Mouse (Mus musculus): ENCODE measurements around the gene Ptbp3. TPM values are rescaled to one million over a fixed set of nuclear protein-coding genes. Genes with fewer than 3 reads are reported as not detected.

Ptbp3 gene
- polyA plus RNA-seq, 1 experiment from 2014 or later = 36.3 TPM

GRCm38 (mm10) chr4:59437990-59438854, 110.9 kb downstream of the Ptbp3 start, which contains the start of gene Susd1:
Susd1 (minus strand) TSS chr4:59438633.
- 0 out of 2 replicates have a peak, but pooled peaks cover 4% of the 10 kb centered on the region for H3K36me3 ChIP-seq (replicated peaks; ENCODE audit: insufficient read depth, low read length)
- peak within 1 kb of the TSS; percentile 97 for H3K27ac ChIP-seq (ENCODE audit: low read depth)
- DNase-seq (peak; percentile 84), ATAC-seq (peak; percentile 67)
- no peak for TF ChIP-seq CTCF (IDR thresholded peaks at IDR 0.05; ENCODE audit: low read depth)
- no peak for TF ChIP-seq EP300 (IDR thresholded peaks at IDR 0.05; ENCODE audit: low read depth)
- H3K9ac ChIP-seq (replicated peaks) = peak within 1 kb of the TSS; percentile 87
- H3K4me3 ChIP-seq (ENCODE audit: low read depth, low read length) = peak within 1 kb of the TSS; percentile 68
- H3K4me1 ChIP-seq (ENCODE audit: insufficient read depth) = peaks cover 62% of the 10 kb centered on the region
- no peaks in the 10 kb centered on the region for H3K9me3 ChIP-seq (ENCODE audit: low read length)
- H3K4me2 ChIP-seq (ENCODE audit: low read depth, low read length) = peak within 1 kb of the TSS; percentile 95
- H3K27me3 ChIP-seq (ENCODE audit: insufficient read depth, low read length) = no peaks in the 10 kb centered on the region
- 1% methylated on average over 68 of the region's 75 CpGs for WGBS (ENCODE audit: insufficient replicate concordance)

- peak; percentile 23 for DNase-seq
- no peak for ATAC-seq
- Histone ChIP-seq H3K9ac (replicated peaks) (no peak overlapping the region), H3K9me3 (ENCODE audit: low read length) (no peaks in the 10 kb centered on the region), H3K27ac (ENCODE audit: low read depth) (peak overlapping the region; percentile 58; the same call in 1 of the 2 replicates), H3K4me1 (ENCODE audit: insufficient read depth) (peaks cover 57% of the 10 kb centered on the region), H3K4me3 (ENCODE audit: low read depth, low read length) (no peak overlapping the region), H3K27me3 (ENCODE audit: insufficient read depth, low read length) (no peaks in the 10 kb centered on the region), H3K4me2 (ENCODE audit: low read depth, low read length) (no peak overlapping the region), H3K36me3 (replicated peaks; ENCODE audit: insufficient read depth, low read length) (0 out of 2 replicates have a peak, but pooled peaks cover 4% of the 10 kb centered on the region)
- TF ChIP-seq EP300 (IDR thresholded peaks at IDR 0.05; ENCODE audit: low read depth) (no peak), CTCF (IDR thresholded peaks at IDR 0.05; ENCODE audit: low read depth) (no peak)
- 49% methylated on average over 4 of the region's 4 CpGs for WGBS (ENCODE audit: insufficient replicate concordance)
Observed at GRCm38 (mm10) chr4:59435951-59436350, 113.2 kb downstream of the Ptbp3 start.

GRCm38 (mm10) chr4:59434039-59434438, 115.1 kb downstream of the Ptbp3 start:
- H3K36me3 ChIP-seq (replicated peaks; ENCODE audit: insufficient read depth, low read length) = 0 out of 2 replicates have a peak, but pooled peaks cover 4% of the 10 kb centered on the region
- DNase-seq = no peak
- H3K27ac ChIP-seq (ENCODE audit: low read depth) = no peak overlapping the region
- 52% methylated on average over 3 of the region's 3 CpGs for WGBS (ENCODE audit: insufficient replicate concordance)
- H3K4me3 ChIP-seq (ENCODE audit: low read depth, low read length) = no peak overlapping the region
- no peak for ATAC-seq
- H3K27me3 ChIP-seq (ENCODE audit: insufficient read depth, low read length) = no peaks in the 10 kb centered on the region
- no peaks in the 10 kb centered on the region for H3K9me3 ChIP-seq (ENCODE audit: low read length)
- TF ChIP-seq CTCF (IDR thresholded peaks at IDR 0.05; ENCODE audit: low read depth) (no peak), EP300 (IDR thresholded peaks at IDR 0.05; ENCODE audit: low read depth) (no peak)
- H3K4me1 ChIP-seq (ENCODE audit: insufficient read depth) = peaks cover 44% of the 10 kb centered on the region
- no peak overlapping the region for H3K9ac ChIP-seq (replicated peaks)
- H3K4me2 ChIP-seq (ENCODE audit: low read depth, low read length) = no peak overlapping the region

- H3K9ac ChIP-seq (replicated peaks) = no peak overlapping the region
- TF ChIP-seq CTCF (IDR thresholded peaks at IDR 0.05; ENCODE audit: low read depth) (no peak), EP300 (IDR thresholded peaks at IDR 0.05; ENCODE audit: low read depth) (no peak)
- 52% methylated on average over 6 of the region's 6 CpGs for WGBS (ENCODE audit: insufficient replicate concordance)
- H3K9me3 ChIP-seq (ENCODE audit: low read length) = no peaks in the 10 kb centered on the region
- H3K27ac ChIP-seq (ENCODE audit: low read depth) = no peak overlapping the region
- DNase-seq (no peak), ATAC-seq (no peak)
- H3K4me2 ChIP-seq (ENCODE audit: low read depth, low read length) = no peak overlapping the region
- peaks cover 18% of the 10 kb centered on the region for H3K4me1 ChIP-seq (ENCODE audit: insufficient read depth)
- no peaks in the 10 kb centered on the region for H3K27me3 ChIP-seq (ENCODE audit: insufficient read depth, low read length)
- 0 out of 2 replicates have a peak, but pooled peaks cover 5% of the 10 kb centered on the region for H3K36me3 ChIP-seq (replicated peaks; ENCODE audit: insufficient read depth, low read length)
- no peak overlapping the region for H3K4me3 ChIP-seq (ENCODE audit: low read depth, low read length)
Observed at GRCm38 (mm10) chr4:59429128-59429527, 120.0 kb downstream of the Ptbp3 start.

- Histone ChIP-seq H3K4me1 (ENCODE audit: insufficient read depth) (peaks cover 11% of the 10 kb centered on the region), H3K27me3 (ENCODE audit: insufficient read depth, low read length) (no peaks in the 10 kb centered on the region), H3K36me3 (replicated peaks; ENCODE audit: insufficient read depth, low read length) (peaks cover 9% of the 10 kb centered on the region; the same call in 1 of the 2 replicates), H3K4me3 (ENCODE audit: low read depth, low read length) (no peak overlapping the region), H3K4me2 (ENCODE audit: low read depth, low read length) (no peak overlapping the region), H3K9me3 (ENCODE audit: low read length) (no peaks in the 10 kb centered on the region), H3K27ac (ENCODE audit: low read depth) (no peak overlapping the region), H3K9ac (replicated peaks) (no peak overlapping the region)
- ATAC-seq (no peak), DNase-seq (no peak)
- no peak for TF ChIP-seq EP300 (IDR thresholded peaks at IDR 0.05; ENCODE audit: low read depth)
- TF ChIP-seq CTCF (IDR thresholded peaks at IDR 0.05; ENCODE audit: low read depth) = no peak
- 77% methylated on average over 5 of the region's 5 CpGs for WGBS (ENCODE audit: insufficient replicate concordance)
Observed at GRCm38 (mm10) chr4:59426429-59426828, 122.7 kb downstream of the Ptbp3 start.

- H3K27ac ChIP-seq (ENCODE audit: low read depth) = no peak overlapping the region
- H3K27me3 ChIP-seq (ENCODE audit: insufficient read depth, low read length) = no peaks in the 10 kb centered on the region
- peaks cover 8% of the 10 kb centered on the region; the same call in 1 of the 2 replicates for H3K36me3 ChIP-seq (replicated peaks; ENCODE audit: insufficient read depth, low read length)
- no peak overlapping the region for H3K4me2 ChIP-seq (ENCODE audit: low read depth, low read length)
- ATAC-seq = no peak
- DNase-seq = no peak
- H3K9me3 ChIP-seq (ENCODE audit: low read length) = no peaks in the 10 kb centered on the region
- no peak for TF ChIP-seq CTCF (IDR thresholded peaks at IDR 0.05; ENCODE audit: low read depth)
- no peak for TF ChIP-seq EP300 (IDR thresholded peaks at IDR 0.05; ENCODE audit: low read depth)
- H3K4me1 ChIP-seq (ENCODE audit: insufficient read depth) = no peaks in the 10 kb centered on the region; the same call in 1 of the 2 replicates
- no peak overlapping the region for H3K4me3 ChIP-seq (ENCODE audit: low read depth, low read length)
- no peak overlapping the region for H3K9ac ChIP-seq (replicated peaks)
Observed at GRCm38 (mm10) chr4:59422808-59423207, 126.4 kb downstream of the Ptbp3 start.
